Mouse (Mus musculus): ENCODE data around the gene Pou3f3.

- TF ChIP-seq CTCF (IDR thresholded peaks at IDR 0.05; ENCODE audit: low read depth, low read length) (no peak), POLR2A (IDR thresholded peaks at IDR 0.05; ENCODE audit: insufficient read depth, low read length) (no peak), EP300 (IDR thresholded peaks at IDR 0.05; ENCODE audit: insufficient read depth, low read depth, low read length) (no peak)
These were observed 49.5 kb downstream of the Pou3f3 start for GRCm38 (mm10) chr1:42745047-42745446.

Measured in ES-Bruce4 (cell line).